Mouse (Mus musculus) olfactory bulb, adult 2 months (tissue): ENCODE data around the gene Glud1.

Experiments
- CTCF ChIP-seq: fragments of 200-500 bp; IDR thresholded peaks from 2 replicates; pipeline ENCODE4 v1.5.1; 2012; ENCODE audit warnings: low read depth, mild to moderate bottlenecking, low read length, moderate library complexity; ENCODE audit not compliant: insufficient read depth
- POLR2A ChIP-seq: fragments of 200-500 bp; IDR thresholded peaks from 2 replicates; pipeline ENCODE4 v1.6.1; 2012; ENCODE audit warnings: mild to moderate bottlenecking, low read depth, low read length, moderate library complexity; ENCODE audit not compliant: insufficient read depth

- no peak for TF ChIP-seq CTCF
- no peak for TF ChIP-seq POLR2A
Measured at GRCm38 (mm10) chr14:34370921-34371320, 60.4 kb downstream of the Glud1 start.
